Mouse (Mus musculus): ENCODE measurements around the gene Aldh5a1. TPM values are rescaled to one million over a fixed set of nuclear protein-coding genes. Genes with fewer than 3 reads are reported as not detected.

Gene Aldh5a1
- total and polyA plus RNA-seq, 2 experiments from 2014 or later: 15.4 to 45.8 TPM

- no peaks in the 10 kb centered on the region for H3K4me1 ChIP-seq (ENCODE audit: insufficient read depth, low read length)
- no peaks in the 10 kb centered on the region for H3K9me3 ChIP-seq (ENCODE audit: low read length)
- ATAC-seq (ENCODE audit: low FRiP score): no peak
- no peak overlapping the region for H3K27ac ChIP-seq (ENCODE audit: low read depth, low read length)
- no peak for TF ChIP-seq CTCF (IDR thresholded peaks at IDR 0.05)
- H3K4me3 ChIP-seq (ENCODE audit: low read depth, low read length): no peak overlapping the region
- H3K36me3 ChIP-seq (ENCODE audit: insufficient read depth, low read length): peaks cover 12% of the 10 kb centered on the region
- H3K27me3 ChIP-seq (ENCODE audit: insufficient read depth, low read length): no peaks in the 10 kb centered on the region
- H3K4me2 ChIP-seq (ENCODE audit: low read depth, low read length, poor library complexity, severe bottlenecking): no peak overlapping the region
- no peak for DNase-seq (ENCODE audit: low spot score)
- no peak overlapping the region for H3K9ac ChIP-seq (replicated peaks; ENCODE audit: low read length, poor library complexity, severe bottlenecking)
- 77% methylated on average over 12 of the region's 12 CpGs for WGBS
Measured at GRCm38 (mm10) chr13:24861084-24861483, 76.4 kb downstream of the Aldh5a1 start.

GRCm38 (mm10) chr13:24859115-24859514 lies 78.3 kb downstream of the Aldh5a1 start:
- H3K36me3 ChIP-seq (ENCODE audit: insufficient read depth, low read length): peaks cover 12% of the 10 kb centered on the region
- H3K9ac ChIP-seq (replicated peaks; ENCODE audit: low read length, poor library complexity, severe bottlenecking): no peak overlapping the region
- no peak for TF ChIP-seq CTCF (IDR thresholded peaks at IDR 0.05)
- no peaks in the 10 kb centered on the region for H3K9me3 ChIP-seq (ENCODE audit: low read length)
- no peak overlapping the region for H3K4me3 ChIP-seq (ENCODE audit: low read depth, low read length)
- H3K4me2 ChIP-seq (ENCODE audit: low read depth, low read length, poor library complexity, severe bottlenecking): no peak overlapping the region
- H3K27ac ChIP-seq (ENCODE audit: low read depth, low read length): no peak overlapping the region
- ATAC-seq (ENCODE audit: low FRiP score): no peak
- H3K4me1 ChIP-seq (ENCODE audit: insufficient read depth, low read length): no peaks in the 10 kb centered on the region
- DNase-seq (ENCODE audit: low spot score): no peak
- no peaks in the 10 kb centered on the region for H3K27me3 ChIP-seq (ENCODE audit: insufficient read depth, low read length)

Other genes with a start within 250 kb of the Aldh5a1 start
- gene Armh2, start 196.4 kb downstream of the Aldh5a1 start, total RNA-seq (2014; rRNA removed): not detected in 2 replicates
- 0.20 TPM in 1 of 2 replicates, not detected in the other for gene Armh2, start 196.4 kb downstream of the Aldh5a1 start, polyA plus RNA-seq (2015; fragmentation: Nextera tagmentation; extraction: Ambion mirVana)
- 2.3 and 9.4 TPM in 2 replicates for gene Gmnn, start 175.7 kb downstream of the Aldh5a1 start, total RNA-seq (2014; rRNA removed)
- gene Gmnn, start 175.7 kb downstream of the Aldh5a1 start, polyA plus RNA-seq (2015; fragmentation: Nextera tagmentation; extraction: Ambion mirVana): 10.2 and 11.6 TPM in 2 replicates
- 52.2 and 61.8 TPM in 2 replicates for gene BC005537, start 136.0 kb downstream of the Aldh5a1 start, total RNA-seq (2014; rRNA removed)
- 16.3 and 18.2 TPM in 2 replicates for gene BC005537, start 136.0 kb downstream of the Aldh5a1 start, polyA plus RNA-seq (2015; fragmentation: Nextera tagmentation; extraction: Ambion mirVana)
- 15.1 and 25.4 TPM in 2 replicates for gene Acot13, start 106.1 kb downstream of the Aldh5a1 start, total RNA-seq (2014; rRNA removed)
- 60.2 and 67.1 TPM in 2 replicates for gene Acot13, start 106.1 kb downstream of the Aldh5a1 start, polyA plus RNA-seq (2015; fragmentation: Nextera tagmentation; extraction: Ambion mirVana)
- 26.6 and 27.0 TPM in 2 replicates for gene Tdp2, start 106.0 kb downstream of the Aldh5a1 start, total RNA-seq (2014; rRNA removed)
- 25.5 and 28.5 TPM in 2 replicates for gene Tdp2, start 106.0 kb downstream of the Aldh5a1 start, polyA plus RNA-seq (2015; fragmentation: Nextera tagmentation; extraction: Ambion mirVana)
- gene D130043K22Rik, start 92.5 kb downstream of the Aldh5a1 start, total RNA-seq (2014; rRNA removed): 13.5 and 13.8 TPM in 2 replicates
- 7.7 and 9.4 TPM in 2 replicates for gene D130043K22Rik, start 92.5 kb downstream of the Aldh5a1 start, polyA plus RNA-seq (2015; fragmentation: Nextera tagmentation; extraction: Ambion mirVana)
- 5.5 and 6.3 TPM in 2 replicates for gene Gpld1, start 5.5 kb upstream of the Aldh5a1 start, total RNA-seq (2014; rRNA removed)
- 2.6 and 3.8 TPM in 2 replicates for gene Gpld1, start 5.5 kb upstream of the Aldh5a1 start, polyA plus RNA-seq (2015; fragmentation: Nextera tagmentation; extraction: Ambion mirVana)
- gene Mrs2, start 82.7 kb upstream of the Aldh5a1 start, total RNA-seq (2014; rRNA removed): 41.8 and 42.0 TPM in 2 replicates
- gene Mrs2, start 82.7 kb upstream of the Aldh5a1 start, polyA plus RNA-seq (2015; fragmentation: Nextera tagmentation; extraction: Ambion mirVana): 10.9 and 13.0 TPM in 2 replicates
- gene Dcdc2a, start 118.3 kb upstream of the Aldh5a1 start, total RNA-seq (2014; rRNA removed): 1.5 and 3.8 TPM in 2 replicates
- gene Dcdc2a, start 118.3 kb upstream of the Aldh5a1 start, polyA plus RNA-seq (2015; fragmentation: Nextera tagmentation; extraction: Ambion mirVana): 6.3 and 8.0 TPM in 2 replicates